Comparison of ENCODE assay signal across 19 mouse cellular contexts in genomic region chr19:46662784-46663183, GRCm38 (mm10). TPM values are rescaled to one million over a fixed set of nuclear protein-coding genes. Genes with fewer than 3 reads are reported as not detected.
"Had no signal": no experiment of that assay in that cellular context is flagged by ENCODE, and none has a peak within 500 bp of the region (broad histone marks: within the 10 kb centered on the region; RNA-seq: fewer than 3 reads in every experiment).

No protein-coding gene starts in this region.

- H3K4me3 ChIP-seq: lung, embryonic 15.5 days; megakaryocyte, embryonic 14.5 days; midbrain, embryonic 12.5 days; midbrain, embryonic 15.5 days; neural tube, embryonic 12.5 days; stomach, embryonic 15.5 days had no signal

- H3K9me3 ChIP-seq: lung, embryonic 15.5 days; megakaryocyte, embryonic 14.5 days; midbrain, embryonic 12.5 days; midbrain, embryonic 15.5 days; neural tube, embryonic 12.5 days; stomach, embryonic 15.5 days had no signal

- H3K27ac ChIP-seq: lung, embryonic 15.5 days; macrophage; midbrain, embryonic 12.5 days; midbrain, embryonic 15.5 days; neural tube, embryonic 12.5 days; stomach, embryonic 15.5 days; stomach, postnatal 0 days had no signal

- H3K27me3 ChIP-seq: lung, embryonic 15.5 days; midbrain, embryonic 12.5 days; midbrain, embryonic 15.5 days; neural tube, embryonic 12.5 days; stomach, embryonic 15.5 days had no signal

- H3K36me3 ChIP-seq: lung, embryonic 15.5 days; midbrain, embryonic 12.5 days; midbrain, embryonic 15.5 days; neural tube, embryonic 12.5 days; stomach, embryonic 15.5 days had no signal

- ATAC-seq: lung, postnatal 0 days; midbrain, embryonic 15.5 days had no signal

- H3K4me1 ChIP-seq: lung, embryonic 15.5 days; neural tube, embryonic 12.5 days; stomach, embryonic 15.5 days had no signal

- H3K9ac ChIP-seq: lung, embryonic 15.5 days; midbrain, embryonic 12.5 days; midbrain, embryonic 15.5 days; neural tube, embryonic 12.5 days; stomach, embryonic 15.5 days had no signal

- DNase-seq: lung, adult 2 months; lung, postnatal 14 days; lung, postnatal 36 days; right cerebral cortex, postnatal 14 days; thymus, adult 2 months; thymus, postnatal 25 days; thymus, postnatal 4 days had no signal

- H3K4me2 ChIP-seq: lung, embryonic 15.5 days; midbrain, embryonic 12.5 days; midbrain, embryonic 15.5 days; neural tube, embryonic 12.5 days; stomach, embryonic 15.5 days had no signal

RNA-seq across cellular contexts. Expression of gene Cyp17a1, which starts 10.2 kb away (rescaled TPM):
- total RNA-seq: megakaryocyte progenitor cell, adult 5-6 weeks; midbrain, postnatal 0 days had no signal
- polyA plus RNA-seq: lung, embryonic 15.5 days; macrophage; midbrain, embryonic 12.5 days; midbrain, embryonic 15.5 days; midbrain, postnatal 0 days; neural tube, embryonic 12.5 days; stomach, embryonic 15.5 days; stomach, postnatal 0 days; urinary bladder, adult 2 months had no signal
